Mouse (Mus musculus) ES-Bruce4 (cell line): ENCODE results near the gene Stat1.

Source experiments
- CTCF ChIP-seq: IDR thresholded peaks from one replicate; pipeline ENCODE4 v1.8.1; 2011; ENCODE audit warnings: low read depth, low read length
- EP300 ChIP-seq: IDR thresholded peaks from 2 replicates; pipeline ENCODE4 v1.6.1; 2011; ENCODE audit warnings: low read depth, low read length; ENCODE audit not compliant: insufficient read depth
- POLR2A ChIP-seq: IDR thresholded peaks from one replicate; pipeline ENCODE4 v1.8.1; 2011; ENCODE audit warnings: low read length; ENCODE audit not compliant: insufficient read depth

- TF ChIP-seq POLR2A: no peak
- no peak for TF ChIP-seq CTCF
- no peak for TF ChIP-seq EP300
Measured at GRCm38 (mm10) chr1:52150676-52151075, 31.4 kb downstream of the Stat1 start.
